Mouse (Mus musculus): ENCODE measurements at regions not wholly inside any gene's neighbourhood (a gene's known extent, or its start where the extent isn't known, plus 50 kb on each side); places are given as distances from the start of the nearest gene placed in this dataset.

- DNase-seq (ENCODE audit: extremely low read depth, low read depth, low spot score): no peak
Observed at GRCm38 (mm10) chr13:26080814-26081213, 689.2 kb downstream of the Hdgfl1 start.

- no peak for DNase-seq (ENCODE audit: extremely low read depth, low read depth, low spot score)
Observed at GRCm38 (mm10) chr13:26080302-26080701, 689.7 kb downstream of the Hdgfl1 start.

- DNase-seq (ENCODE audit: extremely low read depth, low read depth, low spot score): no peak
Observed at GRCm38 (mm10) chr13:26079362-26079761, 690.6 kb downstream of the Hdgfl1 start.

- no peak for DNase-seq (ENCODE audit: extremely low read depth, low read depth, low spot score)
Observed at GRCm38 (mm10) chr13:26061322-26061721, 708.6 kb downstream of the Hdgfl1 start.

GRCm38 (mm10) chr13:26037699-26038098 is 732.3 kb downstream of the Hdgfl1 start:
- no peak for DNase-seq (ENCODE audit: extremely low read depth, low read depth, low spot score)

GRCm38 (mm10) chr13:26026386-26026785 is 743.6 kb downstream of the Hdgfl1 start:
- no peak for DNase-seq (ENCODE audit: extremely low read depth, low read depth, low spot score)

GRCm38 (mm10) chr13:26024696-26025095 is 745.3 kb downstream of the Hdgfl1 start:
- DNase-seq (ENCODE audit: extremely low read depth, low read depth, low spot score): no peak

GRCm38 (mm10) chr13:26020491-26020890 is 749.5 kb downstream of the Hdgfl1 start:
- no peak for DNase-seq (ENCODE audit: extremely low read depth, low read depth, low spot score)

GRCm38 (mm10) chr13:26009131-26009530 is 738.8 kb upstream of the Nrsn1 start:
- no peak for DNase-seq (ENCODE audit: extremely low read depth, low read depth, low spot score)

- no peak for DNase-seq (ENCODE audit: extremely low read depth, low read depth, low spot score)
Observed at GRCm38 (mm10) chr13:26004768-26005560, 734.7 kb upstream of the Nrsn1 start.

GRCm38 (mm10) chr13:25993526-25993925 is 723.2 kb upstream of the Nrsn1 start:
- no peak for DNase-seq (ENCODE audit: extremely low read depth, low read depth, low spot score)

GRCm38 (mm10) chr13:25989067-25989756 is 718.9 kb upstream of the Nrsn1 start:
- no peak for DNase-seq (ENCODE audit: extremely low read depth, low read depth, low spot score)

GRCm38 (mm10) chr13:25984535-25984934 is 714.2 kb upstream of the Nrsn1 start:
- no peak for DNase-seq (ENCODE audit: extremely low read depth, low read depth, low spot score)

GRCm38 (mm10) chr13:25983659-25984058 is 713.4 kb upstream of the Nrsn1 start:
- DNase-seq (ENCODE audit: extremely low read depth, low read depth, low spot score): no peak

- no peak for DNase-seq (ENCODE audit: extremely low read depth, low read depth, low spot score)
Observed at GRCm38 (mm10) chr13:25978648-25979047, 708.3 kb upstream of the Nrsn1 start.

- DNase-seq (ENCODE audit: extremely low read depth, low read depth, low spot score): no peak
Observed at GRCm38 (mm10) chr13:25958592-25958991, 688.3 kb upstream of the Nrsn1 start.

- DNase-seq (ENCODE audit: extremely low read depth, low read depth, low spot score): no peak
Observed at GRCm38 (mm10) chr13:25958153-25958466, 687.8 kb upstream of the Nrsn1 start.

- DNase-seq (ENCODE audit: extremely low read depth, low read depth, low spot score): no peak
Observed at GRCm38 (mm10) chr13:25957451-25958152, 687.3 kb upstream of the Nrsn1 start.

GRCm38 (mm10) chr13:25937631-25938030 is 667.3 kb upstream of the Nrsn1 start:
- DNase-seq (ENCODE audit: extremely low read depth, low read depth, low spot score): no peak

- DNase-seq (ENCODE audit: extremely low read depth, low read depth, low spot score): no peak
Observed at GRCm38 (mm10) chr13:25933783-25934182, 663.5 kb upstream of the Nrsn1 start.

GRCm38 (mm10) chr13:25933246-25933645 is 662.9 kb upstream of the Nrsn1 start:
- no peak for DNase-seq (ENCODE audit: extremely low read depth, low read depth, low spot score)

- DNase-seq (ENCODE audit: extremely low read depth, low read depth, low spot score): no peak
Observed at GRCm38 (mm10) chr13:25932810-25933209, 662.5 kb upstream of the Nrsn1 start.

All from fat pad, adult 2 months (tissue).